In genomic region chrX:96329764-96330163, GRCm38 (mm10) we compare ENCODE assay signal across 10 mouse cellular contexts. TPM values are rescaled to one million over a fixed set of nuclear protein-coding genes. Genes with fewer than 3 reads are reported as not detected.
DNase-seq lines count a peak whose midpoint lies in the region; ATAC-seq and TF ChIP-seq lines count a peak whose summit lies in the region.
"Had no signal": no experiment of that assay in that cellular context is flagged by ENCODE, and none has a peak within 500 bp of the region (broad histone marks: within the 10 kb centered on the region; RNA-seq: fewer than 3 reads in every experiment).

No protein-coding gene starts in this region.

- H3K4me1 ChIP-seq in G1E (ENCODE audit: insufficient read depth, low read depth, low read length): no peaks in the 10 kb centered on the region
- H3K4me1 ChIP-seq: midbrain, embryonic 12.5 days had no signal

- TF ChIP-seq POLR2A in brain, embryonic 14.5 days (IDR thresholded peaks at IDR 0.05; ENCODE audit: borderline replicate concordance, extremely low read depth, insufficient read depth, insufficient read length, poor library complexity, severe bottlenecking): no peak

- H3K27me3 ChIP-seq in G1E (ENCODE audit: insufficient read depth, low read length): no peaks in the 10 kb centered on the region
- H3K27me3 ChIP-seq: midbrain, embryonic 12.5 days had no signal

- H3K36me3 ChIP-seq in G1E (replicated peaks): no peaks in the 10 kb centered on the region
- H3K36me3 ChIP-seq: midbrain, embryonic 12.5 days had no signal

- peak; percentile 3 for DNase-seq in layer of hippocampus, adult 11-12 months (ENCODE audit: low spot score)
- DNase-seq in layer of hippocampus, postnatal 36 days: no peak
- no peak for DNase-seq in G1E (ENCODE audit: low spot score)
- peak; percentile 11 for DNase-seq in brain, embryonic 14.5 days (ENCODE audit: low read depth)
- DNase-seq in lung, postnatal 14 days: peak; percentile 5
- DNase-seq in frontal cortex, postnatal 25 days (ENCODE audit: low spot score in 2 of 2): no peak
- no peak for DNase-seq in right cerebral cortex, postnatal 14 days

- TF ChIP-seq CTCF in G1E (IDR thresholded peaks at IDR 0.05; ENCODE audit: low read depth, low read length): no peak
- peak; percentile 11; the same call in 1 of the 2 replicates for TF ChIP-seq CTCF in brain, embryonic 14.5 days (IDR thresholded peaks at IDR 0.05; ENCODE audit: borderline replicate concordance, extremely low read depth, insufficient read depth, insufficient read length)

- no peak overlapping the region for H3K4me3 ChIP-seq in G1E (ENCODE audit: low read depth, low read length)
- H3K4me3 ChIP-seq: midbrain, embryonic 12.5 days had no signal

- peak; percentile 4; the same call in 1 of the 2 replicates for ATAC-seq in G1E (ENCODE audit: extremely low read depth, insufficient number of reproducible peaks, low FRiP score, poor library complexity, severe bottlenecking)

- no peaks in the 10 kb centered on the region for H3K9me3 ChIP-seq in G1E (replicated peaks)
- H3K9me3 ChIP-seq: midbrain, embryonic 12.5 days had no signal

RNA-seq across cellular contexts. Expression of gene Vsig4, which starts 36.5 kb away (rescaled TPM):
- not detected for total RNA-seq in layer of hippocampus, postnatal 36 days (2021)
- not detected in 2 replicates for total RNA-seq in G1E (2014; fragmentation: Nextera tagmentation)
- total RNA-seq in G1E (2017): 0.27 TPM in 1 of 2 replicates, not detected in the other
- polyA plus RNA-seq in G1E (2012): not detected in 2 replicates
- polyA plus RNA-seq in brain, embryonic 14.5 days (2012; rRNA removed): not detected in 2 replicates
- polyA plus RNA-seq: embryonic facial prominence, embryonic 11.5 days; midbrain, embryonic 12.5 days; testis, adult 2 months had no signal

Comparison
In these comparisons a context has a peak if more than half of its experiments do, and no peak if none do; other contexts are left out.
1. DNase-seq: peak in layer of hippocampus, adult 11-12 months (single experiment), brain, embryonic 14.5 days (single experiment) and lung, postnatal 14 days (single experiment); none in layer of hippocampus, postnatal 36 days (0 of 2), G1E (single experiment), frontal cortex, postnatal 25 days (0 of 2) and right cerebral cortex, postnatal 14 days (single experiment).